Mouse (Mus musculus) layer of hippocampus, adult 8-10 months (tissue): ENCODE measurements around the gene Abca12. TPM values are rescaled to one million over a fixed set of nuclear protein-coding genes. Genes with fewer than 3 reads are reported as not detected.
A peak's percentile ranks its signal among the peaks of the same experiment; 100 is the strongest.

Experiments
- DNase-seq, 2 experiments: peaks; one replicate each; pipeline ENCODE4 v3.0.0; 2022; ENCODE audit warnings: low spot score in 2 of 2
- total RNA-seq, 4 experiments: library from RNA; stranded (reverse); gene quantifications; 2 replicates each; pipeline ENCODE4 v1.2.4; 2022

Abca12 gene
- total RNA-seq, 4 experiments from 2014 or later, result 0.16 to 0.39 (median 0.19) TPM

- no peak for DNase-seq
Observed at GRCm38 (mm10) chr1:71338548-71339340, 76.0 kb downstream of the Abca12 start.

GRCm38 (mm10) chr1:71330349-71330748 lies 84.4 kb downstream of the Abca12 start:
- DNase-seq, result no peak

- DNase-seq, result no peak
Observed at GRCm38 (mm10) chr1:71312171-71312570, 102.5 kb downstream of the Abca12 start.

GRCm38 (mm10) chr1:71310614-71311013 lies 104.1 kb downstream of the Abca12 start:
- DNase-seq, result no peak

- DNase-seq, result no peak
Observed at GRCm38 (mm10) chr1:71307362-71307761, 107.3 kb downstream of the Abca12 start.

GRCm38 (mm10) chr1:71306196-71306595 lies 108.5 kb downstream of the Abca12 start:
- no peak for DNase-seq

- no peak for DNase-seq
Observed at GRCm38 (mm10) chr1:71304588-71304987, 110.1 kb downstream of the Abca12 start.

GRCm38 (mm10) chr1:71297021-71297420 lies 117.7 kb downstream of the Abca12 start:
- no peak for DNase-seq

GRCm38 (mm10) chr1:71296585-71296984 lies 118.1 kb downstream of the Abca12 start:
- DNase-seq, result no peak

- DNase-seq, result no peak
Observed at GRCm38 (mm10) chr1:71291917-71292316, 122.8 kb downstream of the Abca12 start.

GRCm38 (mm10) chr1:71289511-71289910 lies 125.2 kb downstream of the Abca12 start:
- peak; percentile 28 to 75 for DNase-seq

GRCm38 (mm10) chr1:71276940-71277339 lies 137.8 kb downstream of the Abca12 start:
- no peak for DNase-seq

GRCm38 (mm10) chr1:71272550-71272949 lies 142.2 kb downstream of the Abca12 start:
- no peak for DNase-seq

- DNase-seq, result no peak
Observed at GRCm38 (mm10) chr1:71272077-71272476, 142.6 kb downstream of the Abca12 start.

GRCm38 (mm10) chr1:71270083-71270482 lies 144.6 kb downstream of the Abca12 start:
- DNase-seq, result no peak

- no peak for DNase-seq
Observed at GRCm38 (mm10) chr1:71266630-71267029, 148.1 kb downstream of the Abca12 start.

- DNase-seq, result no peak
Observed at GRCm38 (mm10) chr1:71263532-71263931, 151.2 kb downstream of the Abca12 start.

- no peak for DNase-seq
Observed at GRCm38 (mm10) chr1:71244647-71245046, 170.1 kb downstream of the Abca12 start.

GRCm38 (mm10) chr1:71241396-71241795 lies 173.3 kb downstream of the Abca12 start:
- no peak for DNase-seq

- no peak for DNase-seq
Observed at GRCm38 (mm10) chr1:71239586-71239985, 175.1 kb downstream of the Abca12 start.

GRCm38 (mm10) chr1:71235335-71235734 lies 179.4 kb downstream of the Abca12 start:
- DNase-seq, result no peak

- no peak for DNase-seq
Observed at GRCm38 (mm10) chr1:71231211-71231610, 183.5 kb downstream of the Abca12 start.

- no peak for DNase-seq
Observed at GRCm38 (mm10) chr1:71203581-71203980, 211.1 kb downstream of the Abca12 start.
